Mouse (Mus musculus) ES-Bruce4 (cell line): ENCODE measurements around the gene Fam155a. TPM values are rescaled to one million over a fixed set of nuclear protein-coding genes. Genes with fewer than 3 reads are reported as not detected.
A peak's percentile ranks its signal among the peaks of the same experiment; 100 is the strongest.

Experiments used
- H3K27ac ChIP-seq: 2 replicates; pipeline ENCODE4 v1.5.1; 2012; ENCODE audit warnings: low read length, inconsistent platforms; ENCODE audit not compliant: insufficient read depth
- H3K27me3 ChIP-seq: 2 replicates; pipeline ENCODE4 v1.6.1; 2012; ENCODE audit warnings: mild to moderate bottlenecking, low read length, inconsistent platforms; ENCODE audit not compliant: control insufficient read depth, poor library complexity, insufficient read depth, severe bottlenecking
- H3K36me3 ChIP-seq: 2 replicates; pipeline ENCODE4 v1.6.1; 2012; ENCODE audit warnings: inconsistent platforms, mild to moderate bottlenecking, low read length, moderate library complexity; ENCODE audit not compliant: control insufficient read depth, poor library complexity, insufficient read depth, severe bottlenecking
- H3K4me1 ChIP-seq: one replicate; pipeline ENCODE4 v1.8.1; 2011; ENCODE audit warnings: low read length; ENCODE audit not compliant: control insufficient read depth, insufficient read depth
- H3K4me3 ChIP-seq: 2 replicates; pipeline ENCODE4 v1.5.1; 2011; ENCODE audit warnings: low read depth, mild to moderate bottlenecking, low read length
- H3K9ac ChIP-seq: 2 replicates; pipeline ENCODE4 v1.6.1; 2012; ENCODE audit warnings: low read depth, mild to moderate bottlenecking, inconsistent platforms; ENCODE audit not compliant: poor library complexity, severe bottlenecking
- H3K9me3 ChIP-seq: replicated peaks from 2 replicates; pipeline ENCODE4 v1.6.1; 2012; ENCODE audit warnings: mild to moderate bottlenecking, low read length, inconsistent platforms; ENCODE audit not compliant: control insufficient read depth, poor library complexity, insufficient read depth, severe bottlenecking
- CTCF ChIP-seq: IDR thresholded peaks from one replicate; pipeline ENCODE4 v1.8.1; 2011; ENCODE audit warnings: low read depth, low read length
- EP300 ChIP-seq: IDR thresholded peaks from 2 replicates; pipeline ENCODE4 v1.6.1; 2011; ENCODE audit warnings: low read depth, low read length; ENCODE audit not compliant: insufficient read depth
- POLR2A ChIP-seq: IDR thresholded peaks from one replicate; pipeline ENCODE4 v1.8.1; 2011; ENCODE audit warnings: low read length; ENCODE audit not compliant: insufficient read depth
- polyA plus RNA-seq: library from polyadenylated mRNA; stranded (reverse); fragments of >200 nt; gene quantifications from 2 replicates; pipeline ENCODE4 v1.2.4, GENCODE M21; 2011; ENCODE audit warnings: low read depth; ENCODE audit not compliant: missing spikeins, insufficient read depth, insufficient read length

Fam155a gene
- polyA plus RNA-seq, 1 experiment = not detected

DNA sequence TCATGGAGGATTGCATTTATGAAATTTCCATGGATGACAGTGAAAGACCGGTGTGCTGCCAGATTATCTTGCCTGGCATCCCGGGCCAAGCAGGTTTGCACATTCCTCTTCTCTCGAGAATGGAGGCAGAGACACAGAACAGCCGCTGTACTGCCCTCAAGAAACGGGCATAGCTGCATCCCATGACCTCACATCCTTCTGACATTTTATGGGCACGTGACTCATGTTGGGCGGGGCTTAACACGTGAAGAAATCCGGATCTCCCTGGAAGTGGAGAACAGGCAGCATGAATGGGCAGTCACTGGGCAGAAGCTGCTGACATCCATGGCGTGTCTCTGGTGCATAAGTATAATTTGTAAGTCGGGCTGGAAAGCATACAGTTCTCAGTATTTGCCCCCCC is 29.0 kb upstream of the Fam155a start:
- TF ChIP-seq EP300 = no peak
- no peak for TF ChIP-seq POLR2A
- no peak for TF ChIP-seq CTCF
- H3K36me3 ChIP-seq = no peaks in the 10 kb centered on the region
- no peaks in the 10 kb centered on the region for H3K4me1 ChIP-seq
- no peaks in the 10 kb centered on the region; the same call in 1 of the 2 replicates for H3K9me3 ChIP-seq
- H3K27ac ChIP-seq = no peak overlapping the region
- no peaks in the 10 kb centered on the region for H3K27me3 ChIP-seq
- H3K4me3 ChIP-seq = no peak overlapping the region
- H3K9ac ChIP-seq = no peak overlapping the region

DNA sequence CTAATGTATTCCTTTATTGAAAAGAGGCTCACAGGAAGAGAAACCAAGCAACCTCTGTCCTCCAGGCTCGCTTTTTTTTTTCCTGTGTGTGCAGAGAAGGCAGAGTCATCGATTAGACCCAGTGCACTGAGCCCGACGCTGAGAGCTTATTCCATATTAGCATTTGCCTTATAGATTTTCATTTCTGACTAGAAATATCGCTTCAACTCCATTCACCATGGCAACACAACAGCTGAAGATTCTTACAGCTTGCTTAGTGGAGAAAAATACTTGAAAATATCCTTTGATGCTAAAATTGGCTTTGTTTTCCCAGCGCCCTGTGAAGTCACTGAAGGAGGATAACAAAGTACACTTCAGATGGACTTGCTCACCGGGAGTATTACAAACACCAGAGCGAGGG is 26.6 kb upstream of the Fam155a start:
- TF ChIP-seq CTCF (no peak), EP300 (no peak), POLR2A (no peak)
- H3K36me3 ChIP-seq = no peaks in the 10 kb centered on the region
- H3K9ac ChIP-seq = no peak overlapping the region
- no peaks in the 10 kb centered on the region for H3K27me3 ChIP-seq
- H3K4me1 ChIP-seq = no peaks in the 10 kb centered on the region
- no peak overlapping the region for H3K27ac ChIP-seq
- no peaks in the 10 kb centered on the region for H3K9me3 ChIP-seq
- no peak overlapping the region for H3K4me3 ChIP-seq

DNA sequence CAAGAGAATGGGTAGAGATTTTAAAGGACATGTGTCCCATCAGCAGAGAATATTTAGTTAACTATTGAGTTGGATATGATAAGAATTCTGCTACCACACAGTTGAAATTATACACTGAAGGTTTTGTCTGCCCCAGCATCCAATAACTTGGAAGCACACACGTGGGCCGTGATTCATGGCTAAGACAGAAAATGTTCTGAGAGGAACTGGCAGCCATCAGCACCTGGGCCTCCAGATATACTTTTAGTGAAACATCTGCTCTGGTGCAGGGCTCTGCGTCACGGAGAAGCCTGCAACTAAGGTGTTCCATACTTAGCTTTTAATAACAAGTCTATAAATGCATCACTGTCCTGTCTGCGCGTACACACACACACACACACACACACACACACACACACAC is 24.8 kb upstream of the Fam155a start:
- H3K4me3 ChIP-seq = no peak overlapping the region
- TF ChIP-seq POLR2A = no peak
- TF ChIP-seq CTCF = no peak
- TF ChIP-seq EP300 = no peak
- H3K27me3 ChIP-seq = no peaks in the 10 kb centered on the region
- H3K9ac ChIP-seq = no peak overlapping the region
- H3K36me3 ChIP-seq = no peaks in the 10 kb centered on the region
- H3K4me1 ChIP-seq = no peaks in the 10 kb centered on the region
- no peaks in the 10 kb centered on the region for H3K9me3 ChIP-seq
- no peak overlapping the region for H3K27ac ChIP-seq

DNA sequence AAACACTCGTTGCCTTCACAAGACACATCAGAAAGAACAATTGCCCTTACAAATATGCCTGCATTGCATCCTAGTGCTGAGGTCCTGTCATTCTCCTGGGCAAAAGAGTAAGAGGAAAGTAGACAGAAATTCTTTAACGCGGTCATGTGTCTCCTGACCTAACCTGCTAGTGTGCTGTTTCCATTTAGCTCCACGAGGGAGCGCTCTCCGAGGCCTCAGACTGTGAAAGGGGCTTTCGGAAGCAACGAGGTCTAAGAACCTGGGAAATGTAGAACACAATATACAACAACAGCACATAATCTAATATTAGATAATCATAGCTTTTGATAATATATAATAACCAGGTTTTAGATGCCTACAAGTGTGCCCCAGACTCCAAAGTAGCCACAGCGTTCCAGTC is 22.4 kb upstream of the Fam155a start:
- peak; percentile 28 for TF ChIP-seq CTCF
- no peak for TF ChIP-seq POLR2A
- H3K9ac ChIP-seq = no peak overlapping the region
- H3K27ac ChIP-seq = no peak overlapping the region
- H3K36me3 ChIP-seq = no peaks in the 10 kb centered on the region
- no peaks in the 10 kb centered on the region for H3K27me3 ChIP-seq
- H3K4me1 ChIP-seq = no peaks in the 10 kb centered on the region
- no peaks in the 10 kb centered on the region for H3K9me3 ChIP-seq
- H3K4me3 ChIP-seq = no peak overlapping the region

DNA sequence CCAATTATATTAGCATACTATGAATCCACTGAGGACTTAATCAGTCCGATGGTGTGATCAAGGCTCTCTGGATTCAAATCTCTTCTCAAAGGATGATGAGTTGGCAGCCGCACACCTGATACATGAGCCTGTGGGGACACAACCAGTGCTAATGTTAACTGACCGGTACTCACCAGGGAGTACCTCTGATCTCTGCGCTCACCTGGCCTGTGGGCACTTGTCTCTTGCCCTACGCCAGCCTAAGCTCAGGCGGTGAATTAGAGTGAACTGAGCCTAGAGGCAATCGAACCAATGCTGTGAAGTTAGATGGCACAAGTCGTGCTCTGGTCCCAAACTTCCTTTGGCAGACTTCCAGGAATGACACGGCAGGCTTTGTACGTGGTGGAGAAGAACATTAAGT is 9.4 kb upstream of the Fam155a start:
- no peak overlapping the region for H3K4me3 ChIP-seq
- H3K36me3 ChIP-seq = no peaks in the 10 kb centered on the region
- H3K27me3 ChIP-seq = no peaks in the 10 kb centered on the region
- H3K4me1 ChIP-seq = no peaks in the 10 kb centered on the region
- TF ChIP-seq CTCF = no peak
- TF ChIP-seq POLR2A = no peak
- no peak for TF ChIP-seq EP300
- no peak overlapping the region for H3K9ac ChIP-seq
- H3K27ac ChIP-seq = no peak overlapping the region
- H3K9me3 ChIP-seq = peaks cover 7% of the 10 kb centered on the region; the same call in 1 of the 2 replicates

DNA sequence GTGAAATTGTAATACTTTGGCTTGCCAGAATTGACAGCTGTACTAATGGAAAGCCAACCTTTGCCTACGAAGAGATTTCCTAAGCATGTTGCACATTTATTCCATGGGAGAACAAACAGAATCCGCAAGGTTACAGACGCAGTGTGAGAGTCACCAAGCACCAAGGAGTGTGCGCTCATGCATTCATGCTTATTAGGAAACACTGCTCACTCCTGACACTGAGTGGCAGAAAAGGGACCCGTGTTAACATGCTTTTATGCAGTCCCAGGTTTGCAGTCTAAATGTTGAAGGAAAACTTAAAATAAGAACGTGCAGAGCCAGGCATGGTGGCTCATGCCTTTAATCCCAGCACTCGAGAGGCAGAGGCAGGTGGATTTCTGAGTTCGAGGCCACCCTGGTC is 7.2 kb upstream of the Fam155a start:
- H3K36me3 ChIP-seq = no peaks in the 10 kb centered on the region
- H3K9me3 ChIP-seq = peaks cover 7% of the 10 kb centered on the region; the same call in 1 of the 2 replicates
- TF ChIP-seq POLR2A (no peak), EP300 (no peak), CTCF (no peak)
- no peak overlapping the region for H3K27ac ChIP-seq
- H3K4me3 ChIP-seq = no peak overlapping the region
- H3K27me3 ChIP-seq = no peaks in the 10 kb centered on the region; the same call in 1 of the 2 replicates
- no peaks in the 10 kb centered on the region for H3K4me1 ChIP-seq
- no peak overlapping the region for H3K9ac ChIP-seq
